Mouse (Mus musculus) thymus, postnatal 10 days (tissue): ENCODE results near the gene Hoxd13.

ENCODE experiments used
- DNase-seq, 2 experiments: peaks; one replicate each; pipeline ENCODE4 v3.0.0; 2021; ENCODE audit warnings: low spot score in 2 of 2

The Hoxd13 gene

GRCm38 (mm10) chr2:74694066-74694465 lies 26.0 kb downstream of the Hoxd13 start:
- no peak for DNase-seq

DNA sequence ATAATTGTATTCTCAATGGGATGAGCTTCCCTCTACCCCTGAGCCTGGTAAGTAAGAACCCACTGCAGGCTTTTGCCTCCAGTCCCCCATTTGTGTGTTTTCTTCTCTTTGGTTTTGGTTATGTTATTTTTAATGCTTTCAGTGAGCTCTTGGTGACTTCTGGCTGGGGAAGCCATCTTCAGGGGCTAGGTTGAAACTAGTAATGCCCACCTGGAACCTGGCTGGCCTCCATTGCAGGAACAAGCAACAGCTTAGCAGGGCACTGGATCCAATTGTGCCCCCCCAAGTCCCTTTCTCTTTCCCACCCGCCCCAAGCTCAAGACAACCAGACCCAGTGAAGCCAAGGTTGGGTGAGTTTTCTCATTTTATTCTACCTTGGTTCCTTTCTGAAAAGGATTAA lies 27.3 kb downstream of the Hoxd13 start:
- DNase-seq = no peak

DNA sequence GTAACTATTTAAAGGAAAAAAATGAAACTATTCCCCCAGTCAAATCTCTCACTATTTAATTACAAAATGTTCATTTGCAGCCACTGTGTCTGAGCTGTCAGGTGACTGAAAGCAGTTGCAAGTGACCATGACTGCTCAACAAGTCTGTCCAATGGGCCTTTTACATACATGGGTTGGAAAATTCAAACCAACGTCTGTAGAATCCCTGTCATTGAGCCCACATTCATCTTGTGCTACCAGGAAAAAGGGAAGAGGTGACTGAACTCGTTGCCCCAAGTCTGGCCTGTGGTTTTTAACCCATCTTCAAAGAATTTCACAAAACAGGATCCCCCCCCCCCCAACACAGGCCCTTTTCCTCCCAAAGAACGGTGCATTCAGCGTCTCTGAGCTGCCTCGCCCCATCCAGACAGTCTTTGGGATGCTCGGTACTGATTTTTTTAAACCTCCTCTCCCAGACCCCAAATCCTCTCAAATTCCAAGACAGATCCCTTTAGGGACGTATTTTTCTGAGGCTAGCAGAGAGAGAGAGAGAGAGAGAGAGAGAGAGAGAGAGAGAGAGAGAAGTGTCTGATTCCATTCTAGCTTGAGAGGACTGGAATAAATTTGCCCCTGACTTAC lies 27.8 kb downstream of the Hoxd13 start:
- no peak for DNase-seq

- no peak for DNase-seq
Observed at GRCm38 (mm10) chr2:74696442-74697335, 28.6 kb downstream of the Hoxd13 start.

DNA sequence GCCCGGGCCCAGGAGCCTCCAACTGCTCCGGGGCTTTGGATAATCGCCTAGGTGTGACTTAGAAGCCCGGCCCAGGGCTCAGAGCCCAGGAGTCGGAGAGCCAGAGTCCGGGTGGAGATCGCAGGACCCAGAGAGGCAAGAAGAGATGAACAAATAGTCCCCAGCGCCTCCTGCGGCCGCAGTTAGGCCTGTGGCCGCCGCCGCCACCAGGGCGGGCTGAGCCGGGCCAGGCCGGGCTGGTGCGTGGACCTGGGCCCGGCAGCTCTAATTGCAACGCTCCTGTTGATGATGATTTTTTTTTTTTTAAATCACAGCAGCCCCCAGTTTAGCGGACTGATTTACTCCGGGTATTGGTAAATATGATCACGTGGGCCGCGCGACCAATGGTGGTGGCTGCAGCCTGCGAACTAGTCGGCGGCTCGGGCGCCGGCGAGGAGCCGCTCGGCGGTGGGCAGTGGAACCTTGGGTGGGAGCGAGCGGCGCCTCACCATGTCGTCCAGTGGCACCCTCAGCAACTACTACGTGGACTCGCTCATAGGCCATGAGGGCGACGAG lies 29.5 kb downstream of the Hoxd13 start, which contains the start of gene Hoxd9:
Gene Hoxd9, plus strand, starts transcription at position 161 of the 555 bp plus-strand sequence.
- DNase-seq = no peak

GRCm38 (mm10) chr2:74698201-74699052 lies 30.3 kb downstream of the Hoxd13 start:
- DNase-seq = no peak

GRCm38 (mm10) chr2:74699053-74699430 lies 30.9 kb downstream of the Hoxd13 start:
- DNase-seq = no peak

- DNase-seq = no peak
Observed at GRCm38 (mm10) chr2:74699664-74700545, 31.8 kb downstream of the Hoxd13 start.

DNA sequence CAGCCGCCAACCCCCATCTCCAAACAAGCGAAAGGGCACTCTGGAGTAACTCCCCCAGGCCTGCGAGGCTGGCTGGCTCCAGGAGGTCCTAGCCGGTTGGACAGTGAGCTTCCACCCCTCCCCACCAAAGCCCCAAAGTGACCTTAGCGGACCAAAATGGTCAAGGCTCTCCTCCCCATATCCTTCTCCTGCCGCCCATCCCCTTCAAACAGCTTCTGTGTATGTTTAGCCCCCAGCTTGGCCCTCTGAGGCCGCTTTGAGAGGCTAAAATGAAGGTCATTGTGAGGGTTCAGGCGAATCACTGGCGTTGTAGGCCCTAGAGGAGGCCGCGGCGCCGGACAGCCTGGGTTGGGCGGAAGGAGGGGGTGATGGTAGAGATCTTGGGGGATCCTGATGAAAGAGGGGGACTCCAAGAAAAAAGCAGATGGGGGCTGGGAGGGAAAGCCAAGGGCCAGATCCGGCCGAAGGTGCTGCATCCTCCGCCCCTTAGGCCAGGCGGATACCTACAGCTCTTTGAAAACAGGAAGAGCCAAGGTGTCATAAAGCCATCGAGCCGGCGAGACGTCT lies 32.5 kb downstream of the Hoxd13 start:
- no peak for DNase-seq

DNA sequence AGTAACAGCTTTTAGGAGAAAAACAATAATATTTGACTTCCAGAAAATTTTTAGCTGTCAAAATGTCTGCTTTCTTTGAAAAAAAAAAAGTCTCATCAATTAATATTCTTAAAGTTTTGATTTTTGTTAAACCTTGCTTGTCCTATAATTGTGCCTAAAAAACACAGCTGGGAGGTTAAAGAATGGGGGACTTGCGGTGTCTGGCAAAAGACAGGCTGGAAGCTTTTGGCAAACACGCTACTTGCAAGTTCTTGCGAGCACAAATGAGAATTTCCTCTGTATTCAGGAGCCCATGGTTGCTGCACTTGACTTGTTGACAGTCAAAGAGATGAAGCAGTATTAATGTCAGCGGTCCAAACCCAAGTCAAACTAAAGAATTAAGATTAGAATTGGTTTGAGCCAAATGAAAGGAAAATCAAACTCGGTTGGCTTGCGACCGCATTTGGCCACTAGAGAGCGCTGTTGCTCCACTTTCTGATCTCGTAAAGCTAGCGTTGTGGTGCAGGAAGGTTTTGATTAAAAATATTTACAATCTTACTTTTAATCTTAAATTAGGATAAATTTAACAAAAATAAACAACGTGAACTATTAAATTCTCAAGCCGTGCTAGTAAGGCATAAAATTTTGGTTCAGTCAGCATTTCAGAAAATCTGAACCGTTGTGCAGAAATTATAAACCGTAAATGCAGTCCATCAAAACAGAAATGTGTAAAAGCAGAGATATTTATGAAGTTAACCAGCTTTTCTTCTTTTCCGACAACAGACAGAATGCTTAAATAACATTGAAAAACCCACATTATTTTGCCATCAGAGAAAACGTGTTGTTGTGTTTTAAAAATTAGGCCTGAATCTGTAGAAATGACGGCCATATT lies 34.1 kb downstream of the Hoxd13 start:
- DNase-seq = peak; percentile 20 to 73

- DNase-seq = no peak
Observed at GRCm38 (mm10) chr2:74702820-74703219, 34.7 kb downstream of the Hoxd13 start.

GRCm38 (mm10) chr2:74703317-74703716 lies 35.2 kb downstream of the Hoxd13 start:
- no peak for DNase-seq

DNA sequence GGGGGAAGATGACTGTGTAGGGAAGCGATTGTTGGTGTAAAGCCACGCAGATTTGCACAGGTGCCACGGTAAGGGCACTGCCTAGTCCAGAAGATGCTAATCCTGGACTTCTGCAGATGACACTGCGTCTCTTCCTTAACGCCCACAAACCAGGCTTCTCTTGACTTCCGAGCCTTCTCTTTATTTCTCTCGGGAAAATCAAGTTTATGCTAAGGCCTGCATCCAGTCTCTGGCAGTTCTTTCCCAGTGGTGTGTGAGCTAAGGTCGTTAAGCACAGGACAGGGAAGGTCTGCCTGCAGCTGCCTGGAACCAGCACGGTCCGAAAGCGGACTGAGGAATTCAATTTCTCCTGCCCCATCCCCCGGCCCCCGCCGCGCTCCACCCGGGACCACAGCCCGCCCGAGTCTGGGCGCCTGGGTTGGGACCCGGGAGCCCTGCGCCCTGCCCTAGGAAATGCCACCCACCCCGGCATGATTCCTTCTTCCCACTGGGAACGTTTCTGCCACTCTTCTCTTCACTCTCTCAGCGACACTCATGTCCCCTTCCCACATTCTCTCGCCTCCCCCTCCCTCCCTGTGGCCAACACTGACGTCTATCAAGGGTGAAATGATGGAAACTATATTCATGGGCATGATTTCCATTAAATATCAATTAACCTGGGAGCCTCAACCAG lies 35.7 kb downstream of the Hoxd13 start:
- DNase-seq = no peak

DNA sequence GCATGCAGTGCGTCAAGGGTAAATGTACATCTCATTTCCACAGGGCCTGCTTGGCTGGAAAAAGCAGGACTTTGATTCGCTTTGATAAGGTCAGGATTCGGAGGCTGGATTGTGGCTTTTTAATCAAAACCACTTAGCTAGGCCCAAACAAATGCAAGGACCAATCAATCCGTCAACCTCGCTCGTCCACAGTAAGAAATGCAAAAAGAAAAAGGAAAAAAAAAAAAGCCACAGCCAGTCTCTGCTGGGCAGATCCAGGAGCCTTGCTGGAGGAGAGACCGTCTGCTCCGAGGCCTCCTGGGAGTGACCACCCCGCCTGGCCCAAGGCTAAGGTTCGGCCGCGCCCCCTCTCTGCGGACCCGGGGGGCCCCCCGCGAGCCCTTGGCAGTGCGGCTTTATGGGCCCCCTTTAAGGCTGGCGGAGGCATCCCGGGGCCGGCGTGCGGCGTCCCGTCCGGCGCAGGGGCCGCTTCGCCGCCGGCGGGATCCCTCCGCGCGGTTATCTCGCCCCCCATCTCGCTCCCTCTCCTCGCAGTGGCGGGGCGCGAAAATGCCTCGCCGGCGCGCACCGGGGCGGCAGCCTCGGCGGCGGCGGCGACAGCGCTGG lies 36.4 kb downstream of the Hoxd13 start, which contains the start of gene Hoxd8:
Gene Hoxd8, plus strand, starts transcription at position 223 of the 606 bp plus-strand sequence.
- DNase-seq = no peak

DNA sequence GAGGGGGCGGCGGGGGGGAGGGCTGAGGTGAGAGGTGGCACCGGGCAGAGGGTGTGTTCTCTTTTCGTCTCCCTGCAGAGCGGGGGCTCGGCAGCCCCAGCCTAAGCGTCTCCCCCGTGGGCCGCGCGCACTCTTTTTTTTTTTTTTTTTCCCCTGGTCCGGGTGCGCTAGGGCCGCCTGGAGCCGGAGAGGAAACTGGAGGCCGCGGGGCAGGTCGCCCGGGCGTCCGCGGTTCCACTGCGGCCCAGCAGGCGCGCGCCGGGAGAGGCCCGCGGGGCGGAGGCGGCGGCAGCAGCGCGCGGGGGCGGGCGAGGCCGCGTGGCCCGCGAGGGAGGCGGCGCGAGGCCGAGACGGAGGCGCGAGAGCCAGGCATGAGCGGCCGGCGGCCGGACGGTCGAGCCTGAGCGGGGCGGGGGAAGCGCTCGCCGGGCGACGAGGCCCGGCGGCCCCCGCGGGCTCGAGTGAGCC lies 36.9 kb downstream of the Hoxd13 start:
- DNase-seq = no peak

- DNase-seq = no peak
Observed at GRCm38 (mm10) chr2:74705467-74706089, 37.5 kb downstream of the Hoxd13 start.

DNA sequence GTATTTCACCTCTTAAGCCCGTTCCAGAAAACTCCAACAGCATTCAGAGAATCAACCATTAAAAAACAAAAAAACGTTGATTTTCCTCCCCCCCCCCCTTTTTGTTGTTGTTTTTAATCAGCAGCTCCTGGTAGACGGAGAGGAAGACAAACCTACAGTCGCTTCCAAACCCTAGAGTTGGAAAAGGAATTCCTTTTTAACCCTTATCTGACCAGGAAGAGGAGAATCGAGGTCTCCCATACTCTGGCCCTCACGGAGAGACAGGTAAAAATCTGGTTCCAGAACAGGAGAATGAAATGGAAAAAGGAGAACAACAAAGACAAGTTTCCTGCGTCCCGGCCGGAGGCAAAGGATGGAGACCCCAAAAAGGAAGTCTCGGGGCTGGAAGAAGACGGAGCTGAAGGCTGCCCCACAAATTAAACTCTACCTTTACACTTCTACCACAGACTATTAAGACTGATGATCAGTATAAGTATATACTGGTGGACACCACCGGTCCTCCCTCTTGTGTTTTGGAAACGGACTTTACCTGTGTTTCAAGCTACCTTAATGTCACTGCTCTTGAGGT lies 38.4 kb downstream of the Hoxd13 start:
- DNase-seq = no peak

GRCm38 (mm10) chr2:74707599-74707998 lies 39.5 kb downstream of the Hoxd13 start:
- DNase-seq = no peak
